Mouse (Mus musculus): ENCODE measurements around the gene Nfkbil1.

Gene Nfkbil1

GRCm38 (mm10) chr17:35185639-35186611, 49.7 kb downstream of the Nfkbil1 start:
- no peak for DNase-seq (ENCODE audit: extremely low read depth, low read depth)

GRCm38 (mm10) chr17:35180093-35180492, 55.5 kb downstream of the Nfkbil1 start:
- DNase-seq (ENCODE audit: extremely low read depth, low read depth), result no peak

GRCm38 (mm10) chr17:35178528-35178927, 57.1 kb downstream of the Nfkbil1 start:
- no peak for DNase-seq (ENCODE audit: extremely low read depth, low read depth)

GRCm38 (mm10) chr17:35175968-35176367, 59.6 kb downstream of the Nfkbil1 start, which contains the start of gene Aif1:
Gene Aif1 (minus strand): TSS chr17:35176068.
- DNase-seq (ENCODE audit: extremely low read depth, low read depth), result no peak

- DNase-seq (ENCODE audit: extremely low read depth, low read depth), result no peak
These were observed 60.2 kb downstream of the Nfkbil1 start for GRCm38 (mm10) chr17:35175382-35175781.

- no peak for DNase-seq (ENCODE audit: extremely low read depth, low read depth)
These were observed 61.2 kb downstream of the Nfkbil1 start for GRCm38 (mm10) chr17:35174201-35174977.

GRCm38 (mm10) chr17:35173329-35173728, 62.3 kb downstream of the Nfkbil1 start:
- no peak for DNase-seq (ENCODE audit: extremely low read depth, low read depth)

GRCm38 (mm10) chr17:35172445-35173234, 63.0 kb downstream of the Nfkbil1 start:
- DNase-seq (ENCODE audit: extremely low read depth, low read depth), result no peak
